Mouse (Mus musculus): ENCODE measurements around the gene Cmtm4. TPM values are rescaled to one million over a fixed set of nuclear protein-coding genes. Genes with fewer than 3 reads are reported as not detected.

The Cmtm4 gene
- polyA plus RNA-seq, 1 experiment from 2014 or later, result 0.67 TPM

- WGBS (ENCODE audit: insufficient replicate concordance), result 42% methylated on average over 5 of the region's 5 CpGs
Observed at GRCm38 (mm10) chr8:104342426-104342825, 53.2 kb downstream of the Cmtm4 start.

GRCm38 (mm10) chr8:104341678-104342077, 53.9 kb downstream of the Cmtm4 start:
- ATAC-seq, result no peak
- peaks cover 16% of the 10 kb centered on the region for H3K27me3 ChIP-seq (replicated peaks)
- H3K9ac ChIP-seq, result no peak overlapping the region
- peaks cover 23% of the 10 kb centered on the region for H3K4me1 ChIP-seq
- H3K36me3 ChIP-seq, result peaks cover 13% of the 10 kb centered on the region
- peak overlapping the region; percentile 84 for H3K4me2 ChIP-seq
- no peak overlapping the region for H3K27ac ChIP-seq
- peak overlapping the region; percentile 62; the same call in 1 of the 2 replicates for H3K4me3 ChIP-seq
- H3K9me3 ChIP-seq (replicated peaks), result no peaks in the 10 kb centered on the region
- 52% methylated on average over 6 of the region's 6 CpGs for WGBS (ENCODE audit: insufficient replicate concordance)

More at GRCm38 (mm10) chr8:104342426-104342825, 53.2 kb downstream of the Cmtm4 start:
- Histone ChIP-seq H3K4me1 (peaks cover 29% of the 10 kb centered on the region), H3K36me3 (peaks cover 19% of the 10 kb centered on the region), H3K9ac (no peak overlapping the region), H3K9me3 (replicated peaks) (no peaks in the 10 kb centered on the region), H3K4me3 (no peak overlapping the region), H3K27me3 (replicated peaks) (peaks cover 16% of the 10 kb centered on the region), H3K27ac (no peak overlapping the region), H3K4me2 (no peak overlapping the region; the same call in 1 of the 2 replicates)
- ATAC-seq, result no peak

GRCm38 (mm10) chr8:104341106-104341561, 54.5 kb downstream of the Cmtm4 start:
- 2% methylated on average over 24 of the region's 24 CpGs for WGBS (ENCODE audit: insufficient replicate concordance)
- peak overlapping the region; percentile 84 for H3K4me2 ChIP-seq
- peak; percentile 55 for ATAC-seq

GRCm38 (mm10) chr8:104340233-104341105, 55.1 kb downstream of the Cmtm4 start:
- Histone ChIP-seq H3K4me2 (peak overlapping the region; percentile 84), H3K9me3 (replicated peaks) (no peaks in the 10 kb centered on the region), H3K36me3 (0 out of 2 replicates have a peak, but pooled peaks cover 6% of the 10 kb centered on the region), H3K9ac (peak overlapping the region; percentile 73), H3K4me3 (peak overlapping the region; percentile 62), H3K27ac (peak overlapping the region; percentile 67), H3K27me3 (replicated peaks) (peaks cover 16% of the 10 kb centered on the region), H3K4me1 (peaks cover 23% of the 10 kb centered on the region)
- 2% methylated on average over 48 of the region's 54 CpGs for WGBS (ENCODE audit: insufficient replicate concordance)
- peak; percentile 71 for ATAC-seq

More at GRCm38 (mm10) chr8:104341106-104341561, 54.5 kb downstream of the Cmtm4 start:
- H3K27me3 ChIP-seq (replicated peaks), result peaks cover 16% of the 10 kb centered on the region
- H3K9ac ChIP-seq, result peak overlapping the region; percentile 73
- no peaks in the 10 kb centered on the region for H3K9me3 ChIP-seq (replicated peaks)
- peaks cover 23% of the 10 kb centered on the region for H3K4me1 ChIP-seq
- H3K27ac ChIP-seq, result peak overlapping the region; percentile 67
- 0 out of 2 replicates have a peak, but pooled peaks cover 7% of the 10 kb centered on the region for H3K36me3 ChIP-seq
- peak overlapping the region; percentile 62 for H3K4me3 ChIP-seq

GRCm38 (mm10) chr8:104339983-104340232, 55.7 kb downstream of the Cmtm4 start:
- ATAC-seq, result no peak
- Histone ChIP-seq H3K9ac (peak overlapping the region; percentile 73), H3K27me3 (replicated peaks) (peaks cover 16% of the 10 kb centered on the region), H3K9me3 (replicated peaks) (no peaks in the 10 kb centered on the region), H3K4me1 (peaks cover 23% of the 10 kb centered on the region), H3K27ac (peak overlapping the region; percentile 25; the same call in 1 of the 2 replicates), H3K36me3 (0 out of 2 replicates have a peak, but pooled peaks cover 6% of the 10 kb centered on the region), H3K4me2 (peak overlapping the region; percentile 84), H3K4me3 (peak overlapping the region; percentile 62)
- 5% methylated on average over 6 of the region's 6 CpGs for WGBS (ENCODE audit: insufficient replicate concordance)

GRCm38 (mm10) chr8:104339229-104339982, 56.2 kb downstream of the Cmtm4 start, which contains the start of gene Cmtm3:
Gene Cmtm3 (plus strand): TSS chr8:104339410.
- ATAC-seq, result no peak
- Histone ChIP-seq H3K4me2 (peak within 1 kb of the TSS; percentile 84), H3K27ac (peak within 1 kb of the TSS; percentile 25), H3K9ac (peak within 1 kb of the TSS; percentile 73), H3K4me3 (peak within 1 kb of the TSS; percentile 62), H3K36me3 (0 out of 2 replicates have a peak, but pooled peaks cover 3% of the 10 kb centered on the region), H3K4me1 (peaks cover 23% of the 10 kb centered on the region), H3K27me3 (replicated peaks) (peaks cover 16% of the 10 kb centered on the region), H3K9me3 (replicated peaks) (no peaks in the 10 kb centered on the region)
- 24% methylated on average over 18 of the region's 18 CpGs for WGBS (ENCODE audit: insufficient replicate concordance)

GRCm38 (mm10) chr8:104337890-104338289, 57.7 kb downstream of the Cmtm4 start:
- peaks cover 36% of the 10 kb centered on the region for H3K4me1 ChIP-seq

GRCm38 (mm10) chr8:104336806-104337205, 58.8 kb downstream of the Cmtm4 start:
- Histone ChIP-seq H3K27me3 (replicated peaks) (peaks cover 16% of the 10 kb centered on the region), H3K4me2 (no peak overlapping the region), H3K9ac (no peak overlapping the region), H3K36me3 (no peaks in the 10 kb centered on the region), H3K4me1 (peaks cover 37% of the 10 kb centered on the region), H3K27ac (no peak overlapping the region), H3K4me3 (no peak overlapping the region), H3K9me3 (replicated peaks) (no peaks in the 10 kb centered on the region)
- WGBS (ENCODE audit: insufficient replicate concordance), result 53% methylated on average over 1 of the region's 1 CpGs
- no peak for ATAC-seq

More at GRCm38 (mm10) chr8:104337890-104338289, 57.7 kb downstream of the Cmtm4 start:
- H3K9ac ChIP-seq, result no peak overlapping the region
- no peak overlapping the region for H3K27ac ChIP-seq
- H3K27me3 ChIP-seq (replicated peaks), result peaks cover 16% of the 10 kb centered on the region
- H3K4me2 ChIP-seq, result no peak overlapping the region
- no peaks in the 10 kb centered on the region for H3K9me3 ChIP-seq (replicated peaks)
- H3K36me3 ChIP-seq, result no peaks in the 10 kb centered on the region
- WGBS (ENCODE audit: insufficient replicate concordance), result 36% methylated on average over 3 of the region's 3 CpGs
- ATAC-seq, result no peak
- H3K4me3 ChIP-seq, result no peak overlapping the region

- Histone ChIP-seq H3K4me1 (peaks cover 19% of the 10 kb centered on the region), H3K4me2 (no peak overlapping the region), H3K27ac (no peak overlapping the region), H3K27me3 (replicated peaks) (no peaks in the 10 kb centered on the region), H3K9ac (no peak overlapping the region), H3K36me3 (no peaks in the 10 kb centered on the region), H3K4me3 (no peak overlapping the region), H3K9me3 (replicated peaks) (no peaks in the 10 kb centered on the region)
- 85% methylated on average over 1 of the region's 1 CpGs for WGBS (ENCODE audit: insufficient replicate concordance)
- ATAC-seq, result no peak
Observed at GRCm38 (mm10) chr8:104334196-104334595, 61.4 kb downstream of the Cmtm4 start.

GRCm38 (mm10) chr8:104333786-104334185, 61.8 kb downstream of the Cmtm4 start:
- peak overlapping the region; percentile 45; the same call in 1 of the 2 replicates for H3K27ac ChIP-seq
- H3K9ac ChIP-seq, result no peak overlapping the region
- peak; percentile 56 for ATAC-seq
- H3K36me3 ChIP-seq, result no peaks in the 10 kb centered on the region
- H3K4me1 ChIP-seq, result peaks cover 16% of the 10 kb centered on the region
- H3K9me3 ChIP-seq (replicated peaks), result no peaks in the 10 kb centered on the region
- H3K4me2 ChIP-seq, result peak overlapping the region; percentile 24; the same call in 1 of the 2 replicates
- no peaks in the 10 kb centered on the region for H3K27me3 ChIP-seq (replicated peaks)
- 27% methylated on average over 5 of the region's 5 CpGs for WGBS (ENCODE audit: insufficient replicate concordance)
- no peak overlapping the region for H3K4me3 ChIP-seq

- peak overlapping the region; percentile 24; the same call in 1 of the 2 replicates for H3K4me2 ChIP-seq
- no peaks in the 10 kb centered on the region for H3K9me3 ChIP-seq (replicated peaks)
- peak; percentile 70 for ATAC-seq
- no peaks in the 10 kb centered on the region for H3K36me3 ChIP-seq
- no peaks in the 10 kb centered on the region for H3K27me3 ChIP-seq (replicated peaks)
- WGBS (ENCODE audit: insufficient replicate concordance), result 30% methylated on average over 5 of the region's 5 CpGs
- peaks cover 16% of the 10 kb centered on the region for H3K4me1 ChIP-seq
- no peak overlapping the region for H3K9ac ChIP-seq
- H3K4me3 ChIP-seq, result no peak overlapping the region
- peak overlapping the region; percentile 45; the same call in 1 of the 2 replicates for H3K27ac ChIP-seq
Observed at GRCm38 (mm10) chr8:104332665-104333631, 62.7 kb downstream of the Cmtm4 start.

All from liver, embryonic 12.5 days (tissue).